Mouse (Mus musculus): ENCODE data around the gene Ssh2.

GRCm38 (mm10) chr11:77502481-77502880, 286.4 kb downstream of the Ssh2 start:
- TF ChIP-seq POLR2A (IDR thresholded peaks at IDR 0.05; ENCODE audit: low read depth, low read length) (no peak), CTCF (conservative IDR thresholded peaks at IDR 0.05; ENCODE audit: insufficient read depth, insufficient read length, low read depth, low read length) (no peak)

All from kidney, adult 2 months (tissue).